ENCODE assay signal across 19 mouse cellular contexts in genomic region chr7:129764456-129764970, GRCm38 (mm10).
DNase-seq lines count a peak whose midpoint lies in the region; ATAC-seq lines count a peak whose summit lies in the region.
"Had no signal": no experiment of that assay in that cellular context is flagged by ENCODE, and none has a peak within 500 bp of the region (broad histone marks: within the 10 kb centered on the region; RNA-seq: fewer than 3 reads in every experiment).

No protein-coding gene starts in this region.

- peak; percentile 25 for DNase-seq in testis, postnatal 10 days (ENCODE audit: low spot score)
- DNase-seq in testis, postnatal 14 days (ENCODE audit: low spot score), result no peak
- peak; percentile 13 for DNase-seq in R1 (ENCODE audit: low read depth, low spot score)
- DNase-seq in layer of hippocampus, adult 11-12 months (ENCODE audit: low spot score), result no peak
- no peak for DNase-seq in kidney, postnatal 10 days
- DNase-seq in layer of hippocampus, adult 18-20 months (ENCODE audit: low spot score in 2 of 2), result no peak
- DNase-seq: adrenal gland, adult 2 months; cerebellum, adult 18-20 months; gastrocnemius, postnatal 36 days; kidney, adult 8-10 months; liver; lung, adult 2 months; right cerebral cortex, postnatal 4 days; thymus, postnatal 36 days had no signal

- no peaks in the 10 kb centered on the region for H3K27me3 ChIP-seq in intestine, embryonic 16.5 days (replicated peaks; ENCODE audit: control insufficient read depth, insufficient read depth, low read length)
- H3K27me3 ChIP-seq: megakaryocyte, embryonic 14.5 days had no signal

- peak overlapping the region; percentile 83 for H3K27ac ChIP-seq in intestine, embryonic 16.5 days (ENCODE audit: low read length)
- H3K27ac ChIP-seq: forebrain, embryonic 13.5 days; hindbrain, embryonic 14.5 days had no signal

- peaks cover 26% of the 10 kb centered on the region for H3K4me1 ChIP-seq in intestine, embryonic 16.5 days (ENCODE audit: control insufficient read depth, insufficient read depth, low read length)
- H3K4me1 ChIP-seq: megakaryocyte, embryonic 14.5 days had no signal

- H3K4me3 ChIP-seq in intestine, embryonic 16.5 days (ENCODE audit: low read length), result no peak overlapping the region
- H3K4me3 ChIP-seq: forebrain, embryonic 13.5 days; megakaryocyte, embryonic 14.5 days had no signal

- H3K4me2 ChIP-seq in intestine, embryonic 16.5 days (ENCODE audit: low read depth, low read length), result no peak overlapping the region
- H3K4me2 ChIP-seq: forebrain, embryonic 13.5 days; hindbrain, embryonic 14.5 days had no signal

- H3K36me3 ChIP-seq in intestine, embryonic 16.5 days (ENCODE audit: control insufficient read depth, insufficient read depth, low read length), result no peaks in the 10 kb centered on the region

- no peak overlapping the region for H3K9ac ChIP-seq in intestine, embryonic 16.5 days (ENCODE audit: low read depth, low read length)
- H3K9ac ChIP-seq: forebrain, embryonic 13.5 days; hindbrain, embryonic 14.5 days had no signal

- ATAC-seq in intestine, embryonic 16.5 days, result peak; percentile 82
- ATAC-seq: forebrain, embryonic 13.5 days; midbrain, embryonic 16.5 days had no signal

- 79% methylated on average over 5 of the region's 5 CpGs for WGBS in intestine, embryonic 16.5 days

- no peaks in the 10 kb centered on the region for H3K9me3 ChIP-seq in intestine, embryonic 16.5 days (ENCODE audit: control insufficient read depth, low read length)
- H3K9me3 ChIP-seq: forebrain, embryonic 13.5 days had no signal

Comparison
In these comparisons a context has a peak if more than half of its experiments do, and no peak if none do; other contexts are left out.
1. DNase-seq: peak in testis, postnatal 10 days (single experiment) and R1 (single experiment); none in testis, postnatal 14 days (single experiment), layer of hippocampus, adult 11-12 months (single experiment), kidney, postnatal 10 days (single experiment) and layer of hippocampus, adult 18-20 months (0 of 2).